Comparison of ENCODE assay signal across 13 mouse cellular contexts in the genomic region with DNA sequence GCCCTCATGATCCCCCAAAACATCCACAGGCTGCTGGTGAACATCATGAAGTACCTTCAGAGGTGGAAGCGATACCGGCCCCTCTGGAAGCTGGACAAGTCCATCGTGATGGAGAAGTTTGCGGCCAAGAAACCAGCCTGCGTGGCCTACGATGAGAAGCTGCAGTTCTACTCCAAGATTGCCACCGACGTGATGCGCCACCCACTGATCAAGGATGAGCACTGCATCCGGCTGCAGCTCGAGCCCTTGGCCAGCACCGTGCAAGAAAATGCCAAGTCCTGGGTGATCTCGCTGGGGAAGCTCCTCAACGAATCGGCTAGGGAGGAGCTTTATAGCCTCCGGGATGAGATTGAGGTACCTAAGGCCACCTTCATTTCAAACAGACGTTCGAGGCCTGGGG. TPM values are rescaled to one million over a fixed set of nuclear protein-coding genes. Genes with fewer than 3 reads are reported as not detected.
A peak's percentile ranks its signal among the peaks of the same experiment; 100 is the strongest.
DNase-seq lines count a peak whose midpoint lies in the region; ATAC-seq and TF ChIP-seq lines count a peak whose summit lies in the region.
"Had no signal": no experiment of that assay in that cellular context is flagged by ENCODE, and none has a peak within 500 bp of the region (broad histone marks: within the 10 kb centered on the region; RNA-seq: fewer than 3 reads in every experiment).

No protein-coding gene starts in this region.

- H3K4me2 ChIP-seq in lung, embryonic 14.5 days, result no peak overlapping the region
- H3K4me2 ChIP-seq in stomach, postnatal 0 days (replicated peaks; ENCODE audit: low read depth), result no peak overlapping the region
- no peak overlapping the region for H3K4me2 ChIP-seq in forebrain, embryonic 12.5 days
- H3K4me2 ChIP-seq: heart, embryonic 13.5 days; kidney, embryonic 15.5 days; limb, embryonic 12.5 days; midbrain, embryonic 12.5 days had no signal

- intact Hi-C loops in heart, postnatal 10 days (cut with DNase I), result no loop called here
- intact Hi-C loops in heart, postnatal 25 days (cut with DNase I), result no loop called here

- TF ChIP-seq CTCF in lung, embryonic 14.5 days (IDR thresholded peaks at IDR 0.05; ENCODE audit: low read depth), result peak; percentile 41
- peak; percentile 53 for TF ChIP-seq CTCF in stomach, postnatal 0 days (IDR thresholded peaks at IDR 0.05; ENCODE audit: low read depth)

- H3K27ac ChIP-seq in lung, embryonic 14.5 days (ENCODE audit: low read depth), result no peak overlapping the region
- H3K27ac ChIP-seq in stomach, postnatal 0 days (replicated peaks), result no peak overlapping the region
- no peak overlapping the region for H3K27ac ChIP-seq in forebrain, embryonic 12.5 days
- H3K27ac ChIP-seq: forebrain, embryonic 10.5 days; heart, embryonic 13.5 days; kidney, embryonic 15.5 days; limb, embryonic 12.5 days; midbrain, embryonic 12.5 days had no signal

- H3K4me1 ChIP-seq in lung, embryonic 14.5 days (ENCODE audit: insufficient read depth), result no peaks in the 10 kb centered on the region
- no peaks in the 10 kb centered on the region for H3K4me1 ChIP-seq in stomach, postnatal 0 days (replicated peaks; ENCODE audit: control insufficient read depth, insufficient read depth)
- 0 out of 2 replicates have a peak, but pooled peaks cover 3% of the 10 kb centered on the region for H3K4me1 ChIP-seq in forebrain, embryonic 12.5 days
- H3K4me1 ChIP-seq: forebrain, embryonic 10.5 days; heart, embryonic 13.5 days; kidney, embryonic 15.5 days; limb, embryonic 12.5 days; midbrain, embryonic 12.5 days had no signal

- H3K9me3 ChIP-seq in lung, embryonic 14.5 days (ENCODE audit: low read depth, low read length), result no peaks in the 10 kb centered on the region
- no peaks in the 10 kb centered on the region for H3K9me3 ChIP-seq in stomach, postnatal 0 days (ENCODE audit: control insufficient read depth, low read length)
- no peaks in the 10 kb centered on the region for H3K9me3 ChIP-seq in forebrain, embryonic 12.5 days
- H3K9me3 ChIP-seq: kidney, embryonic 15.5 days; midbrain, embryonic 12.5 days had no signal

- no peaks in the 10 kb centered on the region for H3K36me3 ChIP-seq in lung, embryonic 14.5 days (ENCODE audit: insufficient read depth)
- H3K36me3 ChIP-seq in stomach, postnatal 0 days (ENCODE audit: control insufficient read depth, insufficient read depth, low read length), result no peaks in the 10 kb centered on the region
- H3K36me3 ChIP-seq in forebrain, embryonic 12.5 days (replicated peaks), result no peaks in the 10 kb centered on the region
- H3K36me3 ChIP-seq: forebrain, embryonic 10.5 days; heart, embryonic 13.5 days; kidney, embryonic 15.5 days; limb, embryonic 12.5 days; midbrain, embryonic 12.5 days had no signal

- H3K4me3 ChIP-seq in lung, embryonic 14.5 days (ENCODE audit: low read depth, low read length), result no peak overlapping the region
- H3K4me3 ChIP-seq in stomach, postnatal 0 days (ENCODE audit: low read depth, low read length), result no peak overlapping the region
- no peak overlapping the region for H3K4me3 ChIP-seq in forebrain, embryonic 12.5 days (replicated peaks)
- H3K4me3 ChIP-seq: forebrain, embryonic 10.5 days; heart, embryonic 13.5 days; kidney, embryonic 15.5 days; limb, embryonic 12.5 days; midbrain, embryonic 12.5 days had no signal

- H3K9ac ChIP-seq in lung, embryonic 14.5 days, result no peak overlapping the region
- no peak overlapping the region for H3K9ac ChIP-seq in stomach, postnatal 0 days (ENCODE audit: low read length)
- no peak overlapping the region for H3K9ac ChIP-seq in forebrain, embryonic 12.5 days
- H3K9ac ChIP-seq: heart, embryonic 13.5 days; kidney, embryonic 15.5 days; limb, embryonic 12.5 days; midbrain, embryonic 12.5 days had no signal

- 56% methylated on average over 18 of the region's 18 CpGs for WGBS in lung, embryonic 14.5 days
- WGBS in stomach, postnatal 0 days, result 62% methylated on average over 18 of the region's 18 CpGs
- WGBS in forebrain, embryonic 12.5 days, result 62% methylated on average over 18 of the region's 18 CpGs

- no peak for ATAC-seq in lung, embryonic 14.5 days (ENCODE audit: insufficient read depth)
- no peak for ATAC-seq in stomach, postnatal 0 days (ENCODE audit: low FRiP score, low TSS enrichment)
- ATAC-seq in erythroid progenitor cell, adult 5-6 weeks (replicated peaks; ENCODE audit: low FRiP score, poor library complexity, severe bottlenecking), result no peak
- ATAC-seq in forebrain, embryonic 12.5 days (ENCODE audit: low FRiP score), result no peak

- no peaks in the 10 kb centered on the region for H3K27me3 ChIP-seq in lung, embryonic 14.5 days (ENCODE audit: insufficient read depth, low read length)
- H3K27me3 ChIP-seq in stomach, postnatal 0 days (ENCODE audit: control insufficient read depth, insufficient read depth, low read length), result no peaks in the 10 kb centered on the region
- no peaks in the 10 kb centered on the region for H3K27me3 ChIP-seq in forebrain, embryonic 12.5 days
- H3K27me3 ChIP-seq: kidney, embryonic 15.5 days; limb, embryonic 12.5 days; midbrain, embryonic 12.5 days had no signal

- DNase-seq in heart, postnatal 10 days, result peak; percentile 4 to 14
- no peak for DNase-seq in heart, postnatal 25 days (ENCODE audit: low spot score)
- DNase-seq in lung, embryonic 14.5 days, result peak; percentile 11
- no peak for DNase-seq in lung, postnatal 25 days (ENCODE audit: low spot score)
- peak; percentile 67 for DNase-seq in R1 (ENCODE audit: low read depth, low spot score)
- no peak for DNase-seq in stomach, postnatal 0 days (ENCODE audit: low spot score)

- TF ChIP-seq EP300 in stomach, postnatal 0 days (optimal IDR thresholded peaks at IDR 0.05), result no peak

RNA-seq across cellular contexts. Expression of a gene that starts 36.1 kb away (rescaled TPM):
- total RNA-seq in heart, postnatal 10 days (2021), result under 1 TPM in 1 of 2 experiments, not detected in 1; 0.02 TPM
- total RNA-seq in heart, postnatal 25 days (2021), result under 1 TPM; 0.03 to 0.06 TPM
- 0.05 and 0.07 TPM in 2 replicates for polyA plus RNA-seq in lung, embryonic 14.5 days (2014; fragmentation: Nextera tagmentation; extraction: Ambion mirVana)
- 0.04 and 0.10 TPM in 2 replicates for polyA plus RNA-seq in stomach, postnatal 0 days (2015; fragmentation: Nextera tagmentation; extraction: Ambion mirVana)
- under 0.01 TPM in 1 of 2 replicates, not detected in the other for total RNA-seq in erythroid progenitor cell, adult 5-6 weeks (2015; ENCODE audit: low replicate concordance)
- not detected in 2 replicates for total RNA-seq in erythroid progenitor cell, adult 5-6 weeks (2017; ENCODE audit: low replicate concordance)
- 0.11 and 0.37 TPM in 2 replicates for polyA plus RNA-seq in forebrain, embryonic 12.5 days (2016; fragmentation: Nextera tagmentation; extraction: Ambion mirVana)
- polyA plus RNA-seq: forebrain, embryonic 10.5 days had no signal

Comparison
In these comparisons a context has a peak if more than half of its experiments do, and no peak if none do; other contexts are left out.
1. DNase-seq: peak in heart, postnatal 10 days (2 of 2), lung, embryonic 14.5 days (single experiment) and R1 (single experiment); none in heart, postnatal 25 days (single experiment), lung, postnatal 25 days (single experiment) and stomach, postnatal 0 days (single experiment).